Mouse (Mus musculus) heart, adult 2 months (tissue): Measurements from ENCODE around the gene Gpr137c. TPM values are rescaled to one million over a fixed set of nuclear protein-coding genes. Genes with fewer than 3 reads are reported as not detected.

ENCODE experiments used
- DNase-seq, 2 experiments: peaks; one replicate each; pipeline ENCODE4 v3.0.0; 2021
- H3K27ac ChIP-seq: fragments of 200-600 bp; 2 replicates; pipeline ENCODE4 v1.8.1; 2022
- H3K27me3 ChIP-seq: fragments of 200-500 bp; 2 replicates; pipeline ENCODE4 v1.6.1; 2012; ENCODE audit warnings: mild to moderate bottlenecking, low read length, inconsistent platforms, mixed read lengths; ENCODE audit not compliant: control insufficient read depth, insufficient read depth
- H3K36me3 ChIP-seq: fragments of 200-500 bp; 2 replicates; pipeline ENCODE4 v1.6.1; 2012; ENCODE audit warnings: low read length, inconsistent platforms; ENCODE audit not compliant: control insufficient read depth, insufficient read depth
- H3K4me1 ChIP-seq: fragments of 200-500 bp; 2 replicates; pipeline ENCODE4 v1.6.1; 2011; ENCODE audit warnings: low read length; ENCODE audit not compliant: control insufficient read depth, insufficient read depth
- H3K4me3 ChIP-seq: fragments of 200-600 bp; 2 replicates; pipeline ENCODE4 v1.8.1; 2022
- H3K79me2 ChIP-seq: fragments of 200-500 bp; replicated peaks from 2 replicates; pipeline ENCODE4 v1.6.1; 2012; ENCODE audit warnings: mild to moderate bottlenecking, inconsistent platforms, low read length, moderate library complexity, mixed read lengths; ENCODE audit not compliant: control insufficient read depth, insufficient read depth
- H3K9ac ChIP-seq: fragments of 200-500 bp; 2 replicates; pipeline ENCODE4 v1.6.1; 2012; ENCODE audit warnings: low read depth, mild to moderate bottlenecking, control low read depth, inconsistent platforms, low read length, mixed read lengths
- CTCF ChIP-seq: fragments of 200-600 bp; IDR thresholded peaks from 2 replicates; pipeline ENCODE4 v1.8.1; 2022; ENCODE audit warnings: antibody characterized with exemption, mild to moderate bottlenecking, moderate library complexity
- EP300 ChIP-seq: fragments of 200-500 bp; IDR thresholded peaks from 2 replicates; pipeline ENCODE4 v1.6.1; 2011; ENCODE audit warnings: low read depth, low read length, control low read depth; ENCODE audit not compliant: insufficient read depth
- POLR2A ChIP-seq: fragments of 200-500 bp; IDR thresholded peaks from 2 replicates; pipeline ENCODE4 v1.6.1; 2011; ENCODE audit warnings: mild to moderate bottlenecking, low read depth, low read length, control low read depth; ENCODE audit not compliant: insufficient read depth
- WGBS: fragments of 180-500 bp; shearing (Covaris S2); methylation state at CpG from one replicate; pipeline ENCODE4 v1.1.7; 2018; 5-methylcytosine and 5-hydroxymethylcytosine counted together
- intact Hi-C: fragments of 180-260 bp; cut with DNase I; formaldehyde crosslinking; loops from one replicate; pipeline ENCODE4 v1.15.1; 2025
- polyA plus RNA-seq: library from polyadenylated mRNA; depleted of rRNA; stranded (reverse); fragments of >200 nt; gene quantifications from 2 replicates; pipeline ENCODE4 v1.2.3, GENCODE M21; 2012
- total RNA-seq, 2 experiments: library from RNA; stranded (reverse); gene quantifications; 2 replicates each; pipeline ENCODE4 v1.2.3; 2021

Gpr137c gene
- total and polyA plus RNA-seq, 3 experiments: 2.7 to 7.3 (median 5.1) TPM

- no peaks in the 10 kb centered on the region for H3K79me2 ChIP-seq
- intact Hi-C loops: loop anchor here (5.0 to 10.0 kb wide), 2 partner anchors 97 to 434 kb away; partner anchors contain the start of genes Ddhd1 and Ero1l
- under 1% methylated on average over 59 of the region's 59 CpGs for WGBS
These were observed 806 bp downstream of the Gpr137c start, which contains the start of gene Txndc16 for GRCm38 (mm10) chr14:45220090-45220956. Gene Txndc16, minus strand, starts transcription at chr14:45220328.

DNA sequence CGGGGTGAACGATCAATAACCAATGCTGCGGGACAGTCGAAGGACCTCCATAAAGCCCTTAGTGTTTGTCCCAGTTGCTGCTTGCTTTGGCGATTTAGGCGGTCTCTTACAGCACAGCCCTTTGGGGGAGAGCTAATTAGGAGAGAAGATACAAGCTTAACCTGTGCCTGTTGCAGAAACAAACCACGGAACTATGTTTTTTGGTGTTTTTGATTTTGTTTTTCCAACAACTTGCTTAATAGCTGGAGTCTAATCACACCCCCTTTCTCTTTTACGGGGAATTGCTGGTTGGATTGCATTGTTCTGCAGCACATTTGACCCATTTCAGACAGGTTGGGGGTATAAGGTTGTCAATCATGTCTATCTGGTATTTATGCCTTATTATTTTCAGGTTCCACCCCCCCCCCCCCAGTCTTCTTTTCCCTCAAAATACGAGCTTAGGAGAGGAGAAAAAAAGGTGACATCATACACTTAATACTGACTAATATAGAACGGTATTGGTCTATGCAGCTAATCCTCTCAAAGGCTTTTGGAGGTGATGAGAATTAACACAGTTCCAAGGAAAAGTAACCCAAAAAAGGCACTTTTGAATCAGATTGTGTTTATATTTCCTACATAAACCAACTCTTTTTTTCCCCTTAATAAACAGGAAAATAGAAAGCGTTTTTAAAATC is 1.6 kb downstream of the Gpr137c start:
- DNase-seq: no peak
- Histone ChIP-seq H3K4me1 (no peaks in the 10 kb centered on the region), H3K27me3 (no peaks in the 10 kb centered on the region), H3K79me2 (no peaks in the 10 kb centered on the region), H3K27ac (peak overlapping the region; percentile 71), H3K4me3 (peak overlapping the region; percentile 57), H3K9ac (peak overlapping the region; percentile 80), H3K36me3 (no peaks in the 10 kb centered on the region)
- intact Hi-C loops: loop anchor here (5.0 to 10.0 kb wide), 2 partner anchors 96 to 434 kb away; partner anchors contain the start of genes Ddhd1 and Ero1l
- TF ChIP-seq CTCF: peak; percentile 20; the same call in 1 of the 2 replicates
- no peak for TF ChIP-seq EP300
- 12% methylated on average over 11 of the region's 11 CpGs for WGBS

More at GRCm38 (mm10) chr14:45220090-45220956, 806 bp downstream of the Gpr137c start, which contains the start of gene Txndc16:
- Histone ChIP-seq H3K9ac (peak within 1 kb of the TSS; percentile 80), H3K4me3 (peak within 1 kb of the TSS; percentile 57), H3K27me3 (no peaks in the 10 kb centered on the region), H3K4me1 (no peaks in the 10 kb centered on the region), H3K27ac (peak within 1 kb of the TSS; percentile 71), H3K36me3 (no peaks in the 10 kb centered on the region)
- DNase-seq: peak; percentile 86 to 88
- TF ChIP-seq CTCF (no peak), EP300 (no peak), POLR2A (no peak)

GRCm38 (mm10) chr14:45239042-45239441 is 19.5 kb downstream of the Gpr137c start:
- Histone ChIP-seq H3K79me2 (no peaks in the 10 kb centered on the region), H3K9ac (no peak overlapping the region), H3K27me3 (no peaks in the 10 kb centered on the region), H3K4me3 (no peak overlapping the region), H3K27ac (no peak overlapping the region), H3K36me3 (no peaks in the 10 kb centered on the region), H3K4me1 (no peaks in the 10 kb centered on the region)
- no peak for TF ChIP-seq EP300
- no peak for TF ChIP-seq POLR2A
- no peak for TF ChIP-seq CTCF
- 76% methylated on average over 2 of the region's 2 CpGs for WGBS
- intact Hi-C loops: no loop called here
- DNase-seq: no peak

DNA sequence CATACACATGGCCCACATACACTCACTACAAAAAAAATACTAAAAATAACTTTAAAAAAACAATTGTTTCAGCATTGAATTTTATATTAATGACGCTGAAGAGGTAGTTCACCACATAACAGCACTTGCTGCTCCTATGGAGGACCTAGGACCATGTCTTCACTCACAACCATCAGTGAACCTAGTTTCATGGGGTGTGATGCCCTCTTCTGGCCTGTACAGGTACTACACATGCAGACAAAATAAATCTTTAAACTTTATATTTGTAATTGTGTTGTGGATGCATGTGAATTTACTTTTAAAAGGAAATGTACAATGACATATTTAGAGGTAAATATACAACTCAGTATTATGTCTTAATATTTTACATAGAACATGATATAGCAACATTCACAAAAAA is 22.1 kb downstream of the Gpr137c start:
- H3K4me1 ChIP-seq: no peaks in the 10 kb centered on the region
- no peak overlapping the region for H3K27ac ChIP-seq
- no peaks in the 10 kb centered on the region for H3K27me3 ChIP-seq
- intact Hi-C loops: no loop called here
- no peaks in the 10 kb centered on the region for H3K79me2 ChIP-seq
- no peak overlapping the region for H3K4me3 ChIP-seq
- DNase-seq: no peak
- TF ChIP-seq EP300 (no peak), POLR2A (no peak), CTCF (peak; percentile 72)
- no peak overlapping the region for H3K9ac ChIP-seq
- WGBS: 50% methylated on average over 1 of the region's 1 CpGs
- H3K36me3 ChIP-seq: no peaks in the 10 kb centered on the region

GRCm38 (mm10) chr14:45251548-45252076 is 32.1 kb downstream of the Gpr137c start:
- DNase-seq: no peak
- Histone ChIP-seq H3K27ac (no peak overlapping the region), H3K27me3 (no peaks in the 10 kb centered on the region), H3K4me3 (no peak overlapping the region), H3K4me1 (no peaks in the 10 kb centered on the region), H3K79me2 (no peaks in the 10 kb centered on the region), H3K36me3 (no peaks in the 10 kb centered on the region), H3K9ac (no peak overlapping the region)
- WGBS: 81% methylated on average over 4 of the region's 4 CpGs
- TF ChIP-seq CTCF (no peak), POLR2A (no peak), EP300 (no peak)
- intact Hi-C loops: no loop called here
